Mouse (Mus musculus): ENCODE measurements around the gene Vill. TPM values are rescaled to one million over a fixed set of nuclear protein-coding genes. Genes with fewer than 3 reads are reported as not detected.

Vill gene
- polyA plus RNA-seq, 1 experiment = 16.5 TPM

GRCm38 (mm10) chr9:119034069-119034468 lies 18.5 kb upstream of the Vill start:
- no peak for TF ChIP-seq POLR2A (IDR thresholded peaks at IDR 0.05; ENCODE audit: low read depth, low read length)
- no peak for TF ChIP-seq CTCF (IDR thresholded peaks at IDR 0.05; ENCODE audit: borderline replicate concordance, insufficient read depth, low read length)
- H3K27ac ChIP-seq (ENCODE audit: insufficient read depth, low read length) = no peak overlapping the region
- no peak overlapping the region for H3K4me3 ChIP-seq (ENCODE audit: insufficient read depth, low read length)
- peaks cover 23% of the 10 kb centered on the region for H3K4me1 ChIP-seq (ENCODE audit: control insufficient read depth, insufficient read depth, low read length)

DNA sequence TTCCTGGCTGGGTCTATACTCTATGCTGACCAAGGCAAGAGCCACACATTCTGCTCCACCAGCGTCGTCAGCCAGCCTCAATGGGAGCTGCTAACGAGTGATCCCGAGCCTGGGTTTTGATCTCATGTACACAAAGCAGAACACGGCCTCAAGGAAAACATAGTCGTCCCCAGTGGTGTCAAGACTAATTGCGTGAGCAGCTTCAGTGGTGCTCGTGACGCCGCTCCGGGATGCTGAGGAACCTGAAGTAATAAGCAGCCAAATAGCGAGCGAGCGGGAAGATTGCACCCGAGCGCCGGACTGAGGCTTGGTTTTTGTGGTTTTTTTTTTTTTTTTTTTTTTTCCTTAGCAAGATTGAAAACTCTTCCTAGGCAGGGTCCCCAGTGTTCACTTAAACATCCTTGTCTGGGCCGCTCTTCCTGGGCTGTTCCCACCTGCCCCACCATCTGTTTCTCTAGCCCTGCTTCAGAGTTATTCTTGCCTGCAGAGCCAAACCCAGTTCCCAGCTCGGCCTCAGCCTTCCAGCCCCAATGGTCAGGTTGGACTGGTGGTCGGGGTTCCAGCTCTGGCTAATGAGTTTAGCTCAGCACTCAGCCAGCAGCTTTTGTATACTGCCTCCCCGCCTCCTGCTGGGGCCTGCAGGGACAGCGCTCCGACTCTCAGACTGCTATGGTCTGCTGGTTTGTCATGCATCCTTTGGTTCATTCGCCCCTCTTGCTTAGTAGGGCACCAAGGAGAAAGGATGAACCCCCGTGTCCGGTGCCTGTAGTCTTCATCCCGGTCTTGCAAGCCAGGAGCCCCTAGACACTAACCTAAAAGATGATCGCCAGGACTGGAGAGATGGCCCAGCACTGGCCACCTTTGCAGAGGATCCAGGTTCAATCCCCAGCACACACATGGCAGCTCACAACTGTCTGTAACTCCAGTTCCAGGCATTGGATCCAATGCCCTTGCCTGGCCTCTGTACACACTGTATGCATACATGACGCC lies 17.6 kb upstream of the Vill start:
- Histone ChIP-seq H3K4me1 (ENCODE audit: control insufficient read depth, insufficient read depth, low read length) (peaks cover 23% of the 10 kb centered on the region), H3K27ac (ENCODE audit: insufficient read depth, low read length) (no peak overlapping the region), H3K4me3 (ENCODE audit: insufficient read depth, low read length) (no peak overlapping the region)
- TF ChIP-seq POLR2A (IDR thresholded peaks at IDR 0.05; ENCODE audit: low read depth, low read length) = no peak
- no peak for TF ChIP-seq CTCF (IDR thresholded peaks at IDR 0.05; ENCODE audit: borderline replicate concordance, insufficient read depth, low read length)

GRCm38 (mm10) chr9:119035836-119036235 lies 16.7 kb upstream of the Vill start:
- Histone ChIP-seq H3K4me1 (ENCODE audit: control insufficient read depth, insufficient read depth, low read length) (peaks cover 23% of the 10 kb centered on the region), H3K4me3 (ENCODE audit: insufficient read depth, low read length) (no peak overlapping the region), H3K27ac (ENCODE audit: insufficient read depth, low read length) (0 out of 2 replicates have a peak overlapping the region, but pooled peaks have one; percentile 13)
- TF ChIP-seq CTCF (IDR thresholded peaks at IDR 0.05; ENCODE audit: borderline replicate concordance, insufficient read depth, low read length) = no peak

GRCm38 (mm10) chr9:119037076-119037730 lies 15.4 kb upstream of the Vill start:
- H3K4me1 ChIP-seq (ENCODE audit: control insufficient read depth, insufficient read depth, low read length) = peaks cover 23% of the 10 kb centered on the region
- peak overlapping the region; percentile 77 for H3K27ac ChIP-seq (ENCODE audit: insufficient read depth, low read length)
- H3K4me3 ChIP-seq (ENCODE audit: insufficient read depth, low read length) = no peak overlapping the region
- TF ChIP-seq POLR2A (IDR thresholded peaks at IDR 0.05; ENCODE audit: low read depth, low read length) (no peak), CTCF (IDR thresholded peaks at IDR 0.05; ENCODE audit: borderline replicate concordance, insufficient read depth, low read length) (no peak)

DNA sequence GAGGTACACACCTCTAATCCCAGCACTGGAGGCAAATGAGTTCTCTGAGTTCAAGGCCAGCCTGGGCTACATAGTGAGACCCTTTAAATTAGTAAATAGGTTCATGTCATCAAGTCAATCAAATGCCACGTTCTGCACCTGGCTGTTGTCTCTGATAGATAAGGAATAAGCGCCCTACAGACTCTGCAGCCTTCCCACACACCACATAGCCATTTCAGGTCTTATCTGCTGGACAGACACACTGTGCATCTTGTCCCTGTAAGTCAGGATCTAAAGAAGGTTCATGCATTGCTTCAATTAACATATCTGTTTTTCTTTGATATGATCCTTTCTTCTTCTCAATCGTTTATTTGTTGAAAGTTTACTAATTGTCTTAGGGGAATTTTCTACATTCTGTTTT lies 14.0 kb upstream of the Vill start:
- H3K4me3 ChIP-seq (ENCODE audit: insufficient read depth, low read length) = no peak overlapping the region
- TF ChIP-seq CTCF (IDR thresholded peaks at IDR 0.05; ENCODE audit: borderline replicate concordance, insufficient read depth, low read length) = no peak
- TF ChIP-seq POLR2A (IDR thresholded peaks at IDR 0.05; ENCODE audit: low read depth, low read length) = no peak
- H3K4me1 ChIP-seq (ENCODE audit: control insufficient read depth, insufficient read depth, low read length) = peaks cover 19% of the 10 kb centered on the region
- no peak overlapping the region for H3K27ac ChIP-seq (ENCODE audit: insufficient read depth, low read length)

GRCm38 (mm10) chr9:119040101-119040775 lies 12.3 kb upstream of the Vill start:
- no peak overlapping the region for H3K27ac ChIP-seq (ENCODE audit: insufficient read depth, low read length)
- TF ChIP-seq CTCF (IDR thresholded peaks at IDR 0.05; ENCODE audit: borderline replicate concordance, insufficient read depth, low read length) = no peak
- no peak for TF ChIP-seq POLR2A (IDR thresholded peaks at IDR 0.05; ENCODE audit: low read depth, low read length)
- no peak overlapping the region for H3K4me3 ChIP-seq (ENCODE audit: insufficient read depth, low read length)
- peaks cover 19% of the 10 kb centered on the region for H3K4me1 ChIP-seq (ENCODE audit: control insufficient read depth, insufficient read depth, low read length)

DNA sequence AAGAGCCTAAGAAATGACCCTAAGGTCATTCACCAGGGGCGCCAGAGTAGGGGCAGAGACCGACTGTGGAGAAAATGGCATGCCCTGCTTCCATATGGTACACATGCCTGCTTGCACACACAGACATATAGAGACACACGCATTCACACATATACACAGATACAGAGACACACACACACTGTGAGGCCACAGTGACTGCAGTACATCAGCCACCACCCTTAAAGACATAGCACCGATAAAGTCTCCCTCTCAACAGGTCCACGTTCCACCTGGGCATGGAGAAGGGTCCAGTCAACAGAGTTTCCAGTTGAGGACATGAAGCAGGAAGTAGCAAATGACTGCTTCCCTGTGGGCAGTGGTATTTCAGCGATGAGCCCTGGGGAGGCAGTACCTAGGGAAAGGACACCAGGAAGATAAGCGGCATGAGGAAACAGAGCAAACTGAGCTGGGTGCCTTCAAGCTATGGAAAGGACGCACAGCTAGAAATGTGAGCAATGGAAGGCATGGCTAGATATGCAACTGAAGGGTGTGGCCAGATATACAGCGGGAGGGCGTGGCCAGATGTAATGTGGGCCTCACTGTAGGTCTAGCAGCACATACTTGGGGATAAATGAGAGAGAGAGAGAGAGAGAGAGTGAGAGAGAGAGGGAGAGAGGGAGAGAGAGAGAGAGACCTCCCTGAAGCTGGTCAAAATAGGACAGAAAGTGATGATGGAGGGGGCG lies 4.2 kb upstream of the Vill start:
- H3K27ac ChIP-seq (ENCODE audit: insufficient read depth, low read length) = no peak overlapping the region
- no peak overlapping the region for H3K4me3 ChIP-seq (ENCODE audit: insufficient read depth, low read length)
- TF ChIP-seq CTCF (IDR thresholded peaks at IDR 0.05; ENCODE audit: borderline replicate concordance, insufficient read depth, low read length) (no peak), POLR2A (IDR thresholded peaks at IDR 0.05; ENCODE audit: low read depth, low read length) (no peak)
- H3K4me1 ChIP-seq (ENCODE audit: control insufficient read depth, insufficient read depth, low read length) = no peaks in the 10 kb centered on the region; the same call in 1 of the 2 replicates

DNA sequence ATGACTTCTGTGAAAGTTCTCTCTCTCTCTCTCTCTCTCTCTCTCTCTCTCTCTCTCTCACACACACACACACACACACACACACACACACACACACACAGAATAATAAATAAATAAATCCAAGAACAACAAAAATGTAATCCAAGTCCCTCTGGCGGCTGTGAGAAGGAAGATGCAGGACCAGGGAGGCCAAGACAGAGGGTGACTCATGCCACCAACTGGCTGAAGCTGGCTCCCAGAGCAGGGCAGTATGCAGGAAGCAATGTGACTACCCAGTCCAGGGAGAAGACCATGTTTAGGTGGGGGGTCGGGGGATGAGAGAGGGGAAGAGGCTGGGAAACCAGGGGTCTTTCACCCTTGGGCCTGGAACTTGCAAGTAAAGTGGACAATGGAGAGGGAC lies 1.4 kb upstream of the Vill start:
- Histone ChIP-seq H3K4me1 (ENCODE audit: control insufficient read depth, insufficient read depth, low read length) (no peaks in the 10 kb centered on the region; the same call in 1 of the 2 replicates), H3K4me3 (ENCODE audit: insufficient read depth, low read length) (no peak overlapping the region), H3K27ac (ENCODE audit: insufficient read depth, low read length) (no peak overlapping the region)
- TF ChIP-seq CTCF (IDR thresholded peaks at IDR 0.05; ENCODE audit: borderline replicate concordance, insufficient read depth, low read length) = peak; percentile 27; the same call in 1 of the 2 replicates
- no peak for TF ChIP-seq POLR2A (IDR thresholded peaks at IDR 0.05; ENCODE audit: low read depth, low read length)

DNA sequence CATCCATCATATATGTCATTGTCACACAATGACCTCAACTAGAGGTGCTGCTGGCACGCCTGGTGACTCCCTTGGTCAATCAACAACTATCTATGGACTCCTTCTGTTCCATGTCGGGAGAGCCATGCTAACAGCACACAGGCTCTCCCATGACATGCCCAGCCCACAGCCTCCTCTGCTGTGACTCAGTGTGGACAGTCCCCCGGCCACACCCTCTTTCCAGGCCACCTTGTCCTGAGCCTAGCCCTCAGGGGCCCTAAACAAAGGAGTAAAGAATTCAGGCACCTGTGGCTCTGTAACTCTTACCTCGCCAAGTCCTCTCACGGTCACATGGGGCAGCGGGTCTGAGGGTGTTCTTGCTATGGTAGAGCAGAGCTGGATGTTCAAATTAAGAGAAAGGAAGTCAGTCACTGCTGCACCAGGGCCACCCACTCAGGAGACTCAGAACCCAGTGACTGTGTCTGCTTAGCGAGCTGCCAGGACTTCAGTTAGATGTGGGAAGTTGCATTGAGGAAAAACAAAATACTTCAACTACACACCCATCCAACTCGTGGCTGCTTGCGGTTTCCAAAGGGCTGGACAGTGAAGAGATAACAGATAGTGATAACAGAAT lies 1.5 kb downstream of the Vill start:
- Histone ChIP-seq H3K4me3 (ENCODE audit: insufficient read depth, low read length) (no peak overlapping the region), H3K27ac (ENCODE audit: insufficient read depth, low read length) (no peak overlapping the region), H3K4me1 (ENCODE audit: control insufficient read depth, insufficient read depth, low read length) (no peaks in the 10 kb centered on the region)
- TF ChIP-seq CTCF (IDR thresholded peaks at IDR 0.05; ENCODE audit: borderline replicate concordance, insufficient read depth, low read length) (no peak), POLR2A (IDR thresholded peaks at IDR 0.05; ENCODE audit: low read depth, low read length) (no peak)
